Mouse (Mus musculus): ENCODE data around the gene 1600015I10Rik.

DNA sequence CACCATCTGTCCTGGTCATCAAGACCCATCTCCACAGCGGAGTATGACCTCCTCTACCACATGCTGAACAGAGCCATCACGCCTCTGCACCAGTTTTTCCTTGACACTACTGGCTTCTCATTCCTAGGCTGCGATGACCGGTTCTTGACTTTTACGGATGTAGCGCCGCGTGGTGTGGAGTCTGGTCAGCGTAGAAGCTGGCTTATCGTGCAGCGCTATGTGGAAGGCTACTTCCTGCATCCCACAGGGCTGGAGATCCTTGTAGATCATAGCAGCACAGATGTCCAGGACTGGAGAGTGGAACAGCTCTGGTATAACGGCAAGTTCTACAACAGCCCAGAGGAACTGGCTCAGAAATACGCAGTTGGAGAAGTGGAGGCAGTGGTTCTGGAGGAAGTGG lies 24.1 kb upstream of the 1600015I10Rik start:
- TF ChIP-seq GATA1 (IDR thresholded peaks at IDR 0.05; ENCODE audit: borderline replicate concordance, low read length) (no peak), CTCF (IDR thresholded peaks at IDR 0.05; ENCODE audit: low read depth, low read length) (no peak), POLR2AphosphoS5 (IDR thresholded peaks at IDR 0.05; ENCODE audit: insufficient replicate concordance, low read depth, low read length) (no peak)

Measured in G1E (cell line).